Mouse (Mus musculus) spleen, adult 2 months (tissue): ENCODE data around the gene 1110032F04Rik.

ENCODE experiments used
- CTCF ChIP-seq: fragments of 200-500 bp; IDR thresholded peaks from 2 replicates; pipeline ENCODE4 v1.5.1; 2011; ENCODE audit warnings: mild to moderate bottlenecking, inconsistent platforms; ENCODE audit not compliant: insufficient read depth, insufficient read length, insufficient replicate concordance; ENCODE audit errors: extremely low read depth
- POLR2A ChIP-seq: fragments of 200-500 bp; IDR thresholded peaks from 2 replicates; pipeline ENCODE4 v1.6.1; 2011; ENCODE audit warnings: low read depth, low read length, inconsistent platforms

DNA sequence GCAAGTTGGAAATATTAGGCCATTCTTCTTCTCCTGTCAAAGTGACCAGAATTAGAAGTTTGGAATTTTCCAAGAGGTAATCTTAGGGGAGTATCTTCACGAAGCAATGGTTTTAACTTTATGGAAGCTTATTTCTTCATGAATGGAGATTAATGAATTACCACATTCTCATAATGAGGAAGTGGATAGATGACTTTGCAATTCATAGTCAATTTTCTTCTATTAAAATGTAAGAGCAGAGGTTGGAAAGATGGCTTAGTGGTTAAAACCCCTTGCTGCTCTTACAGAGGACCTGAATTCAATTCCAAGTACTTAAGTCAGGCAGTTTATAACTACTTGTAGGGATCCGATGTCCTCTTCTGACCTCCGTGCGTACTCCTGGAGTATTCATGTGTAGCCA is 25.4 kb upstream of the 1110032F04Rik start:
- TF ChIP-seq CTCF (no peak), POLR2A (no peak)
